Mouse (Mus musculus) lung, postnatal 0 days (tissue): ENCODE data around the gene Shbg.

Experiments used
- CTCF ChIP-seq: IDR thresholded peaks from 2 replicates; pipeline ENCODE4 v1.5.1; 2016; ENCODE audit warnings: antibody characterized with exemption, mild to moderate bottlenecking
- EP300 ChIP-seq: IDR thresholded peaks from 2 replicates; pipeline ENCODE4 v1.6.1; 2016; ENCODE audit warnings: antibody characterized with exemption, mild to moderate bottlenecking, control low read depth

DNA sequence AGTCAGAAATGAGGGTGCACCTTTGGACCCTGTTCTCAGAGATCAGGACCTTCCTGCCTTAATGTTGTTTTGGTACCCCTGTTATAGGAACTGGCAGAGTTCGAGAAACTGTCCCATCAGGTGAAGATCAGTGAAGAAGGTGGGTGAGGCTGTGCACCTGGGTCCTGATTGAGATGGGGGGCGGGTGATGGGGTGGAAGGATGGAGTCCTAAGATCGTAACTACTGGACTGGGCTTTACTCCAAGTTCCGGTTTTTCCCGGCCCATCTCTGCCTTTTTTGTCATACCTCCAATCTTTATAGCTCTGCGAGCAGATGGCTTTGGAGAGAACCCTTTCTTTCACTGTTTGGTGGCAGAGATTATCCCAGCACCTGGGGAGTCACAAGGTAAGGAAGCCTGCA, 4.7 kb upstream of the Shbg start:
- no peak for TF ChIP-seq CTCF
- TF ChIP-seq EP300: no peak
